Mouse (Mus musculus) kidney, adult 2 months (tissue): ENCODE data around the gene Commd9.

Source experiments
- CTCF ChIP-seq: fragments of 200-500 bp; conservative IDR thresholded peaks from 2 replicates; pipeline ENCODE4 v1.5.1; 2011; ENCODE audit warnings: low read depth, mild to moderate bottlenecking, control low read depth, low read length, moderate library complexity, mixed read lengths; ENCODE audit not compliant: insufficient read depth, insufficient read length
- POLR2A ChIP-seq: fragments of 200-500 bp; IDR thresholded peaks from one replicate; pipeline ENCODE4 v1.6.1; 2011; ENCODE audit warnings: low read depth, low read length, control low read depth

DNA sequence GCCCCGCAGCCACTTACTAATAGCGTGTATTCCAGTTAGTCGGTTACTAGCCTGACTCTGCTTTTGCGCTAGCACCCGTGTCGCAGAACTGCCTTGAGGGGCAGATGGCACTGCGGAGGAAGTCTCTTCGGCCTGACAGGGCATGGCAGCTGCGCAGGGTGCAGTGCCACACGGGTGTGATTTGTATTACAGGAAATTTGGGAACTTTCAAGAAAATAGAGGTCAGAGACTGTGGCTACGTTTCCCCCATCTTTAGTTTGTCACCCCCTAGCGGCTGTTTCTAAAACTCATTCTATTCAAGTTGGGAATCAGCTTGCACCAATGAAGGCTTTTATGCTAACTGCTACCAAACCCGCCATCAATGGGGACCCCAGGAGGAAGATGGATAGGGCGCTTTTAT lies 14.9 kb upstream of the Commd9 start:
- TF ChIP-seq CTCF (peak; percentile 48), POLR2A (no peak)
